Mouse (Mus musculus) C2C12 (cell line): ENCODE measurements around the gene Cep83.

Experiments
- MAX ChIP-seq: IDR thresholded peaks from one replicate; pipeline ENCODE4 v1.6.1; 2011; ENCODE audit warnings: mild to moderate bottlenecking, control low read depth
- USF1 ChIP-seq: IDR thresholded peaks from one replicate; pipeline ENCODE4 v1.6.1; 2011; ENCODE audit warnings: low read depth, mild to moderate bottlenecking, control low read depth, moderate library complexity

DNA sequence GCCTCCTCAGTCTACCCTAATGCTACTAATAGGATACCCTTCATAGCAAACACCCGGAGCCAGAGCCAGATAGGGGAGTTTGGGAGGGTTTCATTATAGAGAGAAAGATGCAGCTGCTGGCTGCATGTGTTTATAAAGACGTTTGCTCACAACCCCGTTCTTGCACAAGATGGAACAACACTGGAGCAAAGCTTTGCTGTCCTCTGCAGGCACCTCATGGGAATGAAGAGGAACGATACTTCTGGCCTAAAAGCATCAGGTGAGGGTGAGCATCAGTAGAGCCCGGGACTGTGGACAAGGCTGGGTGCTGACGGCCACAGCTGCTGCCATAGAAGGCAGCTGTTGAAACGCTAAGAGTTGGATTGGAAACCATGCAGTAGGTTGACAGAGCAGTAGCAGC, 118.9 kb downstream of the Cep83 start:
- no peak for TF ChIP-seq USF1
- no peak for TF ChIP-seq MAX
